Mouse (Mus musculus): ENCODE measurements around the gene Tmem120b. TPM values are rescaled to one million over a fixed set of nuclear protein-coding genes. Genes with fewer than 3 reads are reported as not detected.

Gene Tmem120b
- polyA plus RNA-seq, 1 experiment from 2014 or later = 14.0 TPM

- H3K27me3 ChIP-seq (ENCODE audit: control insufficient read depth, insufficient read depth, low read length) = no peaks in the 10 kb centered on the region
- H3K27ac ChIP-seq = no peak overlapping the region
- H3K36me3 ChIP-seq (replicated peaks; ENCODE audit: control insufficient read depth, insufficient read depth) = no peaks in the 10 kb centered on the region
- no peak overlapping the region for H3K4me3 ChIP-seq (replicated peaks; ENCODE audit: low read length)
- no peaks in the 10 kb centered on the region for H3K9me3 ChIP-seq (ENCODE audit: control insufficient read depth, low read length)
- WGBS = 34% methylated on average over 9 of the region's 9 CpGs
- H3K4me2 ChIP-seq (replicated peaks) = no peak overlapping the region
- H3K4me1 ChIP-seq (replicated peaks; ENCODE audit: control insufficient read depth, insufficient read depth, low read length) = no peaks in the 10 kb centered on the region
- ATAC-seq (ENCODE audit: low FRiP score) (no peak), DNase-seq (ENCODE audit: low spot score) (peak; percentile 58)
- H3K9ac ChIP-seq = no peak overlapping the region
Observed at GRCm38 (mm10) chr5:123045561-123046295, 22.5 kb upstream of the Tmem120b start.

GRCm38 (mm10) chr5:123046916-123047315, 21.3 kb upstream of the Tmem120b start, which contains the start of gene Morn3:
Morn3 (minus strand) TSS chr5:123047016.
- no peak for DNase-seq (ENCODE audit: low spot score)
- Histone ChIP-seq H3K4me2 (replicated peaks) (no peak within 1 kb of the TSS), H3K4me1 (replicated peaks; ENCODE audit: control insufficient read depth, insufficient read depth, low read length) (no peaks in the 10 kb centered on the region), H3K27ac (no peak within 1 kb of the TSS), H3K4me3 (replicated peaks; ENCODE audit: low read length) (no peak within 1 kb of the TSS), H3K36me3 (replicated peaks; ENCODE audit: control insufficient read depth, insufficient read depth) (no peaks in the 10 kb centered on the region), H3K9ac (no peak within 1 kb of the TSS), H3K27me3 (ENCODE audit: control insufficient read depth, insufficient read depth, low read length) (no peaks in the 10 kb centered on the region), H3K9me3 (ENCODE audit: control insufficient read depth, low read length) (no peaks in the 10 kb centered on the region)
- 83% methylated on average over 3 of the region's 3 CpGs for WGBS
- ATAC-seq (ENCODE audit: low FRiP score) = no peak

- ATAC-seq (ENCODE audit: low FRiP score) (no peak), DNase-seq (ENCODE audit: low spot score) (peak; percentile 60)
- no peaks in the 10 kb centered on the region for H3K27me3 ChIP-seq (ENCODE audit: control insufficient read depth, insufficient read depth, low read length)
- H3K27ac ChIP-seq = no peak overlapping the region
- no peaks in the 10 kb centered on the region for H3K36me3 ChIP-seq (replicated peaks; ENCODE audit: control insufficient read depth, insufficient read depth)
- 5% methylated on average over 12 of the region's 12 CpGs for WGBS
- H3K9me3 ChIP-seq (ENCODE audit: control insufficient read depth, low read length) = no peaks in the 10 kb centered on the region
- H3K4me2 ChIP-seq (replicated peaks) = peak overlapping the region; percentile 21
- no peaks in the 10 kb centered on the region for H3K4me1 ChIP-seq (replicated peaks; ENCODE audit: control insufficient read depth, insufficient read depth, low read length)
- H3K4me3 ChIP-seq (replicated peaks; ENCODE audit: low read length) = no peak overlapping the region
- H3K9ac ChIP-seq = peak overlapping the region; percentile 13; the same call in 1 of the 2 replicates
Observed at GRCm38 (mm10) chr5:123049271-123049670, 18.9 kb upstream of the Tmem120b start.

GRCm38 (mm10) chr5:123050918-123051317, 17.3 kb upstream of the Tmem120b start:
- Histone ChIP-seq H3K9ac (no peak overlapping the region), H3K4me3 (replicated peaks; ENCODE audit: low read length) (no peak overlapping the region), H3K27ac (no peak overlapping the region), H3K4me2 (replicated peaks) (no peak overlapping the region), H3K36me3 (replicated peaks; ENCODE audit: control insufficient read depth, insufficient read depth) (no peaks in the 10 kb centered on the region), H3K4me1 (replicated peaks; ENCODE audit: control insufficient read depth, insufficient read depth, low read length) (no peaks in the 10 kb centered on the region), H3K9me3 (ENCODE audit: control insufficient read depth, low read length) (no peaks in the 10 kb centered on the region), H3K27me3 (ENCODE audit: control insufficient read depth, insufficient read depth, low read length) (no peaks in the 10 kb centered on the region)
- 84% methylated on average over 9 of the region's 9 CpGs for WGBS
- no peak for DNase-seq (ENCODE audit: low spot score)
- ATAC-seq (ENCODE audit: low FRiP score) = no peak

GRCm38 (mm10) chr5:123051736-123052135, 16.5 kb upstream of the Tmem120b start:
- WGBS = 79% methylated on average over 5 of the region's 5 CpGs
- Histone ChIP-seq H3K27me3 (ENCODE audit: control insufficient read depth, insufficient read depth, low read length) (no peaks in the 10 kb centered on the region), H3K4me1 (replicated peaks; ENCODE audit: control insufficient read depth, insufficient read depth, low read length) (no peaks in the 10 kb centered on the region)

GRCm38 (mm10) chr5:123057366-123058250, 10.6 kb upstream of the Tmem120b start:
- H3K4me3 ChIP-seq (replicated peaks; ENCODE audit: low read length) = peak overlapping the region; percentile 35
- H3K4me1 ChIP-seq (replicated peaks; ENCODE audit: control insufficient read depth, insufficient read depth, low read length) = no peaks in the 10 kb centered on the region; the same call in 1 of the 2 replicates
- no peaks in the 10 kb centered on the region for H3K36me3 ChIP-seq (replicated peaks; ENCODE audit: control insufficient read depth, insufficient read depth)

More at GRCm38 (mm10) chr5:123051736-123052135, 16.5 kb upstream of the Tmem120b start:
- no peak overlapping the region for H3K4me2 ChIP-seq (replicated peaks)
- DNase-seq (ENCODE audit: low spot score) (no peak), ATAC-seq (ENCODE audit: low FRiP score) (no peak)
- H3K4me3 ChIP-seq (replicated peaks; ENCODE audit: low read length) = no peak overlapping the region
- H3K9ac ChIP-seq = no peak overlapping the region
- H3K9me3 ChIP-seq (ENCODE audit: control insufficient read depth, low read length) = no peaks in the 10 kb centered on the region
- H3K36me3 ChIP-seq (replicated peaks; ENCODE audit: control insufficient read depth, insufficient read depth) = no peaks in the 10 kb centered on the region
- H3K27ac ChIP-seq = no peak overlapping the region

GRCm38 (mm10) chr5:123058251-123059102, 9.7 kb upstream of the Tmem120b start:
- no peak for ATAC-seq (ENCODE audit: low FRiP score)
- Histone ChIP-seq H3K9ac (peak overlapping the region; percentile 42), H3K4me1 (replicated peaks; ENCODE audit: control insufficient read depth, insufficient read depth, low read length) (no peaks in the 10 kb centered on the region; the same call in 1 of the 2 replicates), H3K4me2 (replicated peaks) (peak overlapping the region; percentile 49), H3K36me3 (replicated peaks; ENCODE audit: control insufficient read depth, insufficient read depth) (no peaks in the 10 kb centered on the region), H3K27me3 (ENCODE audit: control insufficient read depth, insufficient read depth, low read length) (no peaks in the 10 kb centered on the region), H3K4me3 (replicated peaks; ENCODE audit: low read length) (peak overlapping the region; percentile 35), H3K9me3 (ENCODE audit: control insufficient read depth, low read length) (no peaks in the 10 kb centered on the region), H3K27ac (peak overlapping the region; percentile 62; the same call in 1 of the 2 replicates)
- no peak for DNase-seq (ENCODE audit: low spot score)
- 43% methylated on average over 16 of the region's 16 CpGs for WGBS

More at GRCm38 (mm10) chr5:123057366-123058250, 10.6 kb upstream of the Tmem120b start:
- ATAC-seq (ENCODE audit: low FRiP score) = peak; percentile 96
- no peaks in the 10 kb centered on the region for H3K27me3 ChIP-seq (ENCODE audit: control insufficient read depth, insufficient read depth, low read length)
- peak overlapping the region; percentile 49 for H3K4me2 ChIP-seq (replicated peaks)
- peak overlapping the region; percentile 42 for H3K9ac ChIP-seq
- peak overlapping the region; percentile 66 for H3K27ac ChIP-seq
- WGBS = 8% methylated on average over 48 of the region's 48 CpGs
- peak; percentile 100 for DNase-seq (ENCODE audit: low spot score)
- no peaks in the 10 kb centered on the region for H3K9me3 ChIP-seq (ENCODE audit: control insufficient read depth, low read length)

GRCm38 (mm10) chr5:123059757-123060520, 8.3 kb upstream of the Tmem120b start:
- H3K4me1 ChIP-seq (replicated peaks; ENCODE audit: control insufficient read depth, insufficient read depth, low read length) = no peaks in the 10 kb centered on the region; the same call in 1 of the 2 replicates
- H3K27me3 ChIP-seq (ENCODE audit: control insufficient read depth, insufficient read depth, low read length) = no peaks in the 10 kb centered on the region
- 46% methylated on average over 14 of the region's 14 CpGs for WGBS
- H3K4me2 ChIP-seq (replicated peaks) = no peak overlapping the region
- H3K9me3 ChIP-seq (ENCODE audit: control insufficient read depth, low read length) = no peaks in the 10 kb centered on the region
- ATAC-seq (ENCODE audit: low FRiP score) (no peak), DNase-seq (ENCODE audit: low spot score) (peak; percentile 42)
- H3K9ac ChIP-seq = no peak overlapping the region
- H3K27ac ChIP-seq = no peak overlapping the region
- H3K36me3 ChIP-seq (replicated peaks; ENCODE audit: control insufficient read depth, insufficient read depth) = no peaks in the 10 kb centered on the region
- no peak overlapping the region for H3K4me3 ChIP-seq (replicated peaks; ENCODE audit: low read length)

Measured in hindbrain, embryonic 14.5 days (tissue).